Mouse (Mus musculus) thymus, adult 2 months (tissue): ENCODE data around the gene Fblim1. TPM values are rescaled to one million over a fixed set of nuclear protein-coding genes. Genes with fewer than 3 reads are reported as not detected.

Experiments
- DNase-seq: peaks from one replicate; pipeline ENCODE4 v3.0.0; 2021
- H3K27ac ChIP-seq: fragments of 200-500 bp; 2 replicates; pipeline ENCODE4 v1.5.1; 2012; ENCODE audit warnings: low read length, control low read depth; ENCODE audit not compliant: control insufficient read depth, insufficient read depth
- H3K27me3 ChIP-seq: fragments of 200-500 bp; 2 replicates; pipeline ENCODE4 v1.6.1; 2012; ENCODE audit warnings: mild to moderate bottlenecking, low read length, moderate library complexity, mixed read lengths; ENCODE audit not compliant: control insufficient read depth, insufficient read depth
- H3K36me3 ChIP-seq: fragments of 200-500 bp; 2 replicates; pipeline ENCODE4 v1.6.1; 2012; ENCODE audit warnings: mild to moderate bottlenecking, low read length, moderate library complexity; ENCODE audit not compliant: control insufficient read depth, insufficient read depth
- H3K4me1 ChIP-seq: fragments of 200-500 bp; replicated peaks from 2 replicates; pipeline ENCODE4 v1.6.1; 2012; ENCODE audit warnings: low read length; ENCODE audit not compliant: control insufficient read depth, insufficient read depth
- H3K4me3 ChIP-seq: fragments of 200-500 bp; 2 replicates; pipeline ENCODE4 v1.5.1; 2012; ENCODE audit warnings: mild to moderate bottlenecking, low read length, control low read depth, moderate library complexity; ENCODE audit not compliant: control insufficient read depth, insufficient read depth
- CTCF ChIP-seq: fragments of 200-500 bp; IDR thresholded peaks from 2 replicates; pipeline ENCODE4 v1.5.1; 2012; ENCODE audit warnings: mild to moderate bottlenecking, control low read depth, low read length, moderate library complexity, borderline replicate concordance; ENCODE audit not compliant: control insufficient read depth, poor library complexity, insufficient read depth; ENCODE audit errors: extremely low read depth
- POLR2A ChIP-seq: fragments of 200-500 bp; IDR thresholded peaks from 2 replicates; pipeline ENCODE4 v1.6.1; 2012; ENCODE audit warnings: mild to moderate bottlenecking, low read length, control low read depth, moderate library complexity; ENCODE audit not compliant: control insufficient read depth, poor library complexity, insufficient read depth; ENCODE audit errors: extremely low read depth
- WGBS: fragments of 180-500 bp; shearing (Covaris S2); methylation state at CpG from one replicate; pipeline ENCODE4 v1.1.7; 2018; 5-methylcytosine and 5-hydroxymethylcytosine counted together
- polyA plus RNA-seq: library from polyadenylated mRNA; depleted of rRNA; stranded (reverse); fragments of >200 nt; gene quantifications from 2 replicates; pipeline ENCODE4 v1.2.3, GENCODE M21; 2012

Gene Fblim1
- polyA plus RNA-seq, 1 experiment = 16.2 TPM

DNA sequence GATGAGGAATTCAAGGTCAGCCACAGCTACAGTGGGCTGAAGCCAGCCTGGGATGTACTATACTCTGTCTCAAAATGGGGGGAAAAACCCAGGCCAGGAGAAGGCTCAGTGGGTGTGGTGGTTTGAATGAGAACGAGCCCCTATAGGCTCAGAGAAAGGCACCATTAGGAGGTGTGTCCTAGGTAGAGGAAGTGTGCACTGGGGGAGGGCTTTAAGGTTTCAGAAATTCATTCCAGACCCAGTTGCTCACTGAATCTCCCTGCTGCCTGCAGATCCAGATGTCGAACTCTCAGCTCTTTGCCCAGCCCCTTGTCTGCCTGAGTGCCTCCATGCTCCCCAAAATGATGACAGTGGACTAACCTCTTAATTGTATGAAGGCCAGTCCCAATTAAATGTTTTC is 53.4 kb downstream of the Fblim1 start:
- H3K36me3 ChIP-seq = no peaks in the 10 kb centered on the region
- TF ChIP-seq POLR2A (no peak), CTCF (no peak)
- no peaks in the 10 kb centered on the region for H3K27me3 ChIP-seq
- 9% methylated on average over 2 of the region's 2 CpGs for WGBS
- no peak for DNase-seq
- peaks cover 8% of the 10 kb centered on the region for H3K4me1 ChIP-seq
- H3K27ac ChIP-seq = no peak overlapping the region
- H3K4me3 ChIP-seq = no peak overlapping the region

- Histone ChIP-seq H3K4me1 (peaks cover 8% of the 10 kb centered on the region), H3K27me3 (no peaks in the 10 kb centered on the region), H3K27ac (peak overlapping the region; percentile 99), H3K4me3 (no peak overlapping the region), H3K36me3 (no peaks in the 10 kb centered on the region)
- WGBS = 4% methylated on average over 9 of the region's 9 CpGs
- DNase-seq = peak; percentile 13
- no peak for TF ChIP-seq CTCF
- TF ChIP-seq POLR2A = no peak
These were observed 58.6 kb downstream of the Fblim1 start for GRCm38 (mm10) chr4:141547299-141547698.

DNA sequence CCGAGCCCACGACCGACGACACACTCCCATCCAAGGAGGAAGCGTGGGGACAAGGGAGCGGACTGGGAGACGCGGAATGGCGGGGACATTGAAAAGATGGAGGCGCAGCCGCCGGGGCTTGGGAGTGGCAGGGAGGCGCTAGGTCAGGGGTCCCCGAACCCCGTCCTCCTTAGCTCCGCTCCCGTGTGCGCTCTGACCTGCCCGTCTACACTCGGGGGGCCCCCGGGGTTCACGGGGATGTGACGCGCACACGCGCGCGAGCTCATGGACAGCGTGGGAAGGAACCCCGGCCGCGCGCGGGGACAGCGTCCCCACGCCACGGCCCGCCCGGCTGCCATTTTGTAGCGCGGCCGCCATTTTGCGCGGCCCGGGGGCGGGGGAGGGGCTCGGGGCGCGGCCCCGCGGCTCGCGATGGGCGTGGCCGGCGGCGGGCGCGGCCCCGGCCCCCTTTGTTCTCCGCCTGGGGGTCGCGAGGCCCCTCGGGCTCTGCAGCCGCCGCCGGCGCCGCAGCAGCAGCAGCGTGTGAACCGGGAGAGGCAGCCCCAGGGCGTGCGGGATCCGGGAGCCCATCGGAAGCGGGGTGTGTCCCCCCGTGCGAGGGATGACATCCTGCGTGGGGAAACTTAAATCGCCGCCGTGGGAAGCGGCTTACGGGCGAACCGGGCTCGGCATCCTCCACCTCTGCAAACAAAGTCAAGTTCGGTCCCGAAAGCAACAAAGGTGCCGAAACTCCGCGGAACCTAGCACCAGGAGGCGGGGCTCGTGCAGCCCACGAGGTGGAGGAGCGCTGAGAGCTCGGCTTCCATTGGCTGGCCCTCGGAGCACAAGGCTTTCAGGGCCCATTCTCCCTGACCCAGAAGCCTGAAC is 59.3 kb downstream of the Fblim1 start:
- Histone ChIP-seq H3K27me3 (no peaks in the 10 kb centered on the region), H3K4me1 (peaks cover 7% of the 10 kb centered on the region; the same call in 1 of the 2 replicates), H3K36me3 (no peaks in the 10 kb centered on the region), H3K4me3 (peak overlapping the region; percentile 91), H3K27ac (peak overlapping the region; percentile 99)
- peak; percentile 94 for TF ChIP-seq POLR2A
- no peak; the same call in 1 of the 2 replicates for TF ChIP-seq CTCF
- peak; percentile 82 for DNase-seq
- under 1% methylated on average over 94 of the region's 98 CpGs for WGBS

GRCm38 (mm10) chr4:141545743-141546333 is 60.1 kb downstream of the Fblim1 start:
- TF ChIP-seq CTCF = peak; percentile 49; the same call in 1 of the 2 replicates
- TF ChIP-seq POLR2A = peak; percentile 96
- under 1% methylated on average over 52 of the region's 56 CpGs for WGBS
- DNase-seq = peak; percentile 99
- H3K4me3 ChIP-seq = peak overlapping the region; percentile 91
- peaks cover 7% of the 10 kb centered on the region; the same call in 1 of the 2 replicates for H3K4me1 ChIP-seq
- no peaks in the 10 kb centered on the region for H3K36me3 ChIP-seq
- H3K27ac ChIP-seq = peak overlapping the region; percentile 99
- H3K27me3 ChIP-seq = no peaks in the 10 kb centered on the region

- H3K4me3 ChIP-seq = peak overlapping the region; percentile 59
- no peaks in the 10 kb centered on the region for H3K27me3 ChIP-seq
- peak overlapping the region; percentile 76 for H3K27ac ChIP-seq
- no peak for TF ChIP-seq CTCF
- no peak for TF ChIP-seq POLR2A
- H3K4me1 ChIP-seq = peaks cover 7% of the 10 kb centered on the region; the same call in 1 of the 2 replicates
- no peaks in the 10 kb centered on the region for H3K36me3 ChIP-seq
- peak; percentile 66 for DNase-seq
- under 1% methylated on average over 45 of the region's 45 CpGs for WGBS
These were observed 60.7 kb downstream of the Fblim1 start for GRCm38 (mm10) chr4:141545071-141545742.

- H3K27ac ChIP-seq = no peak overlapping the region
- no peak for TF ChIP-seq POLR2A
- TF ChIP-seq CTCF = no peak
- no peak for DNase-seq
- no peaks in the 10 kb centered on the region for H3K27me3 ChIP-seq
- H3K36me3 ChIP-seq = no peaks in the 10 kb centered on the region
- no peak overlapping the region for H3K4me3 ChIP-seq
- H3K4me1 ChIP-seq = peaks cover 7% of the 10 kb centered on the region; the same call in 1 of the 2 replicates
- WGBS = 57% methylated on average over 2 of the region's 2 CpGs
These were observed 61.4 kb downstream of the Fblim1 start for GRCm38 (mm10) chr4:141544536-141544935.
